Mouse (Mus musculus): ENCODE results near the gene Ccdc142.

The Ccdc142 gene

GRCm38 (mm10) chr6:83117616-83118015 is 16.2 kb downstream of the Ccdc142 start:
- DNase-seq (ENCODE audit: low spot score) = no peak

- no peak for DNase-seq (ENCODE audit: low spot score)
Measured at GRCm38 (mm10) chr6:83118369-83118768, 17.0 kb downstream of the Ccdc142 start.

- no peak for DNase-seq (ENCODE audit: low spot score)
Measured at GRCm38 (mm10) chr6:83118825-83119733, 17.7 kb downstream of the Ccdc142 start.

GRCm38 (mm10) chr6:83119734-83120051 is 18.3 kb downstream of the Ccdc142 start:
- no peak for DNase-seq (ENCODE audit: low spot score)

GRCm38 (mm10) chr6:83120930-83121862 is 19.8 kb downstream of the Ccdc142 start, which contains the start of gene Wbp1:
Gene Wbp1, minus strand, starts transcription at chr6:83121559.
- DNase-seq (ENCODE audit: low spot score) = peak; percentile 99

- no peak for DNase-seq (ENCODE audit: low spot score)
Measured at GRCm38 (mm10) chr6:83121863-83122710, 20.7 kb downstream of the Ccdc142 start.

GRCm38 (mm10) chr6:83122961-83123360 is 21.6 kb downstream of the Ccdc142 start:
- no peak for DNase-seq (ENCODE audit: low spot score)

GRCm38 (mm10) chr6:83124851-83125312 is 23.5 kb downstream of the Ccdc142 start:
- peak; percentile 97 for DNase-seq (ENCODE audit: low spot score)

- DNase-seq (ENCODE audit: low spot score) = no peak
Measured at GRCm38 (mm10) chr6:83125331-83125730, 23.9 kb downstream of the Ccdc142 start, which contains the start of gene Ino80b. Gene Ino80b, minus strand, starts transcription at chr6:83125431.

GRCm38 (mm10) chr6:83127419-83127818 is 26.0 kb downstream of the Ccdc142 start:
- DNase-seq (ENCODE audit: low spot score) = no peak

GRCm38 (mm10) chr6:83131469-83132034 is 30.2 kb downstream of the Ccdc142 start:
- no peak for DNase-seq (ENCODE audit: low spot score)

- DNase-seq (ENCODE audit: low spot score) = no peak
Measured at GRCm38 (mm10) chr6:83132176-83132919, 30.9 kb downstream of the Ccdc142 start.

- DNase-seq (ENCODE audit: low spot score) = no peak
Measured at GRCm38 (mm10) chr6:83134226-83134625, 32.8 kb downstream of the Ccdc142 start.

- no peak for DNase-seq (ENCODE audit: low spot score)
Measured at GRCm38 (mm10) chr6:83134951-83135513, 33.6 kb downstream of the Ccdc142 start, which contains the start of gene Rtkn. Gene Rtkn, plus strand, starts transcription at chr6:83135463.

- DNase-seq (ENCODE audit: low spot score) = peak; percentile 40
Measured at GRCm38 (mm10) chr6:83135571-83136161, 34.3 kb downstream of the Ccdc142 start.

GRCm38 (mm10) chr6:83136291-83136880 is 35.0 kb downstream of the Ccdc142 start:
- no peak for DNase-seq (ENCODE audit: low spot score)

- DNase-seq (ENCODE audit: low spot score) = peak; percentile 93
Measured at GRCm38 (mm10) chr6:83136881-83137575, 35.6 kb downstream of the Ccdc142 start.

GRCm38 (mm10) chr6:83137576-83137950 is 36.2 kb downstream of the Ccdc142 start:
- peak; percentile 95 for DNase-seq (ENCODE audit: low spot score)

- DNase-seq (ENCODE audit: low spot score) = peak; percentile 83
Measured at GRCm38 (mm10) chr6:83138056-83138455, 36.7 kb downstream of the Ccdc142 start.
